ENCODE assay signal across 9 mouse cellular contexts in genomic region chr3:143100203-143100602, GRCm38 (mm10).
DNase-seq lines count a peak whose midpoint lies in the region; ATAC-seq and TF ChIP-seq lines count a peak whose summit lies in the region.
"Had no signal": no experiment of that assay in that cellular context is flagged by ENCODE, and none has a peak within 500 bp of the region (broad histone marks: within the 10 kb centered on the region; RNA-seq: fewer than 3 reads in every experiment).

No protein-coding gene starts in this region.

- peaks cover 40% of the 10 kb centered on the region for H3K27me3 ChIP-seq in liver, embryonic 12.5 days (replicated peaks)
- peaks cover 35% of the 10 kb centered on the region for H3K27me3 ChIP-seq in liver, postnatal 0 days (ENCODE audit: insufficient read depth, low read length)
- no peaks in the 10 kb centered on the region; the same call in 1 of the 2 replicates for H3K27me3 ChIP-seq in forebrain, embryonic 12.5 days
- no peaks in the 10 kb centered on the region for H3K27me3 ChIP-seq in intestine, embryonic 15.5 days (replicated peaks)
- H3K27me3 ChIP-seq in neural tube, embryonic 12.5 days (replicated peaks): no peaks in the 10 kb centered on the region
- H3K27me3 ChIP-seq: Patski had no signal

- H3K9ac ChIP-seq in liver, embryonic 12.5 days: no peak overlapping the region
- H3K9ac ChIP-seq in liver, postnatal 0 days (replicated peaks): no peak overlapping the region
- H3K9ac ChIP-seq in forebrain, embryonic 12.5 days: no peak overlapping the region
- no peak overlapping the region for H3K9ac ChIP-seq in intestine, embryonic 15.5 days
- peak overlapping the region; percentile 61 for H3K9ac ChIP-seq in neural tube, embryonic 12.5 days

- no peak for DNase-seq in liver, postnatal 0 days
- DNase-seq in cerebellum, postnatal 36 days: no peak
- no peak for DNase-seq in Muller cell, postnatal 12 days (ENCODE audit: inconsistent ontology term)
- DNase-seq in gastrocnemius, adult 2 months: no peak

- WGBS in liver, embryonic 12.5 days (ENCODE audit: insufficient replicate concordance): 60% methylated on average over 7 of the region's 7 CpGs
- WGBS in liver, postnatal 0 days (ENCODE audit: insufficient replicate concordance): 69% methylated on average over 7 of the region's 7 CpGs
- WGBS in forebrain, embryonic 12.5 days: 63% methylated on average over 7 of the region's 7 CpGs
- 39% methylated on average over 7 of the region's 7 CpGs for WGBS in intestine, embryonic 15.5 days
- WGBS in neural tube, embryonic 12.5 days: 62% methylated on average over 7 of the region's 7 CpGs

- ATAC-seq in liver, embryonic 12.5 days: no peak
- ATAC-seq in liver, postnatal 0 days: no peak
- ATAC-seq in forebrain, embryonic 12.5 days (ENCODE audit: low FRiP score): no peak
- ATAC-seq in intestine, embryonic 15.5 days: no peak
- no peak for ATAC-seq in neural tube, embryonic 12.5 days (ENCODE audit: low FRiP score, low read depth)
- ATAC-seq: Patski had no signal

- peak overlapping the region; percentile 60; the same call in 1 of the 2 replicates for H3K4me2 ChIP-seq in liver, embryonic 12.5 days
- H3K4me2 ChIP-seq in liver, postnatal 0 days (ENCODE audit: low read depth, low read length): no peak overlapping the region
- H3K4me2 ChIP-seq in forebrain, embryonic 12.5 days: peak overlapping the region; percentile 69
- H3K4me2 ChIP-seq in intestine, embryonic 15.5 days (replicated peaks): peak overlapping the region; percentile 87
- peak overlapping the region; percentile 75 for H3K4me2 ChIP-seq in neural tube, embryonic 12.5 days (replicated peaks)

- H3K27ac ChIP-seq in liver, embryonic 12.5 days: no peak overlapping the region
- H3K27ac ChIP-seq in liver, postnatal 0 days (ENCODE audit: low read depth): no peak overlapping the region
- H3K27ac ChIP-seq in forebrain, embryonic 12.5 days: peak overlapping the region; percentile 86
- H3K27ac ChIP-seq in intestine, embryonic 15.5 days: 0 out of 2 replicates have a peak overlapping the region, but pooled peaks have one; percentile 11
- 0 out of 2 replicates have a peak overlapping the region, but pooled peaks have one; percentile 48 for H3K27ac ChIP-seq in neural tube, embryonic 12.5 days
- no peak overlapping the region for H3K27ac ChIP-seq in gastrocnemius, adult 2 months

- H3K4me1 ChIP-seq in liver, embryonic 12.5 days: 0 out of 2 replicates have a peak, but pooled peaks cover 3% of the 10 kb centered on the region
- peaks cover 2% of the 10 kb centered on the region; the same call in 1 of the 2 replicates for H3K4me1 ChIP-seq in liver, postnatal 0 days (ENCODE audit: insufficient read depth)
- peaks cover 15% of the 10 kb centered on the region; the same call in 1 of the 2 replicates for H3K4me1 ChIP-seq in forebrain, embryonic 12.5 days
- peaks cover 7% of the 10 kb centered on the region; the same call in 1 of the 2 replicates for H3K4me1 ChIP-seq in intestine, embryonic 15.5 days (replicated peaks)
- peaks cover 18% of the 10 kb centered on the region for H3K4me1 ChIP-seq in neural tube, embryonic 12.5 days

- intact Hi-C loops in gastrocnemius, adult 2 months (cut with DNase I): no loop called here

- no peak for TF ChIP-seq CTCF in liver, postnatal 0 days (IDR thresholded peaks at IDR 0.05; ENCODE audit: low read depth)
- TF ChIP-seq CTCF in gastrocnemius, adult 2 months (IDR thresholded peaks at IDR 0.05): no peak

- no peak for TF ChIP-seq EP300 in liver, postnatal 0 days (IDR thresholded peaks at IDR 0.05; ENCODE audit: low read depth)

- no peaks in the 10 kb centered on the region for H3K9me3 ChIP-seq in liver, embryonic 12.5 days (replicated peaks)
- no peaks in the 10 kb centered on the region for H3K9me3 ChIP-seq in liver, postnatal 0 days (ENCODE audit: low read length)
- no peaks in the 10 kb centered on the region for H3K9me3 ChIP-seq in forebrain, embryonic 12.5 days
- no peaks in the 10 kb centered on the region for H3K9me3 ChIP-seq in intestine, embryonic 15.5 days
- H3K9me3 ChIP-seq in neural tube, embryonic 12.5 days: no peaks in the 10 kb centered on the region

- H3K36me3 ChIP-seq in liver, embryonic 12.5 days: no peaks in the 10 kb centered on the region
- H3K36me3 ChIP-seq in liver, postnatal 0 days (replicated peaks; ENCODE audit: insufficient read depth, low read length): no peaks in the 10 kb centered on the region
- no peaks in the 10 kb centered on the region for H3K36me3 ChIP-seq in forebrain, embryonic 12.5 days (replicated peaks)
- no peaks in the 10 kb centered on the region for H3K36me3 ChIP-seq in intestine, embryonic 15.5 days
- H3K36me3 ChIP-seq in neural tube, embryonic 12.5 days: no peaks in the 10 kb centered on the region

- no peak overlapping the region for H3K4me3 ChIP-seq in liver, embryonic 12.5 days
- H3K4me3 ChIP-seq in liver, postnatal 0 days (ENCODE audit: low read depth, low read length): no peak overlapping the region
- H3K4me3 ChIP-seq in forebrain, embryonic 12.5 days (replicated peaks): no peak overlapping the region
- no peak overlapping the region for H3K4me3 ChIP-seq in intestine, embryonic 15.5 days (replicated peaks)
- no peak overlapping the region for H3K4me3 ChIP-seq in neural tube, embryonic 12.5 days
- H3K4me3 ChIP-seq in gastrocnemius, adult 2 months: no peak overlapping the region

Comparison
In these comparisons a context has a peak if more than half of its experiments do, and no peak if none do; other contexts are left out.
1. H3K27ac ChIP-seq: peak in forebrain, embryonic 12.5 days (single experiment), intestine, embryonic 15.5 days (single experiment) and neural tube, embryonic 12.5 days (single experiment); none in liver, embryonic 12.5 days (single experiment), liver, postnatal 0 days (single experiment) and gastrocnemius, adult 2 months (single experiment).